Mouse (Mus musculus): ENCODE measurements around the gene Npr3. TPM values are rescaled to one million over a fixed set of nuclear protein-coding genes. Genes with fewer than 3 reads are reported as not detected.

Npr3 gene
- polyA plus RNA-seq, 1 experiment = 1.2 TPM

GRCm38 (mm10) chr15:11893969-11894368, 13.1 kb downstream of the Npr3 start:
- H3K4me2 ChIP-seq (ENCODE audit: low read depth) = no peak overlapping the region
- no peak for TF ChIP-seq MAX (IDR thresholded peaks at IDR 0.05; ENCODE audit: low read depth)
- no peak for TF ChIP-seq TCF3 (IDR thresholded peaks at IDR 0.05; ENCODE audit: insufficient read length, low read depth)
- no peak overlapping the region for H3ac ChIP-seq (ENCODE audit: control insufficient read depth, insufficient read length)
- no peaks in the 10 kb centered on the region for H3K79me2 ChIP-seq (ENCODE audit: control insufficient read depth, insufficient read depth)
- no peaks in the 10 kb centered on the region for H3K27me3 ChIP-seq (ENCODE audit: control insufficient read depth, insufficient read depth, insufficient read length)
- no peak overlapping the region for H3K4me3 ChIP-seq
- H3K36me3 ChIP-seq (ENCODE audit: control insufficient read depth, insufficient read depth) = no peaks in the 10 kb centered on the region

- H3K4me3 ChIP-seq = no peak overlapping the region
- H3ac ChIP-seq (ENCODE audit: control insufficient read depth, insufficient read length) = no peak overlapping the region
- no peak overlapping the region for H3K4me2 ChIP-seq (ENCODE audit: low read depth)
- no peaks in the 10 kb centered on the region for H3K36me3 ChIP-seq (ENCODE audit: control insufficient read depth, insufficient read depth)
- no peaks in the 10 kb centered on the region for H3K79me2 ChIP-seq (ENCODE audit: control insufficient read depth, insufficient read depth)
- no peak for TF ChIP-seq TCF3 (IDR thresholded peaks at IDR 0.05; ENCODE audit: insufficient read length, low read depth)
- peak; percentile 13 for TF ChIP-seq USF1 (IDR thresholded peaks at IDR 0.05; ENCODE audit: low read depth)
- no peak for TF ChIP-seq POLR2A (IDR thresholded peaks at IDR 0.05; ENCODE audit: insufficient read length, low read depth)
- no peak for TF ChIP-seq E2F4 (IDR thresholded peaks at IDR 0.05; ENCODE audit: insufficient read depth)
- no peak for TF ChIP-seq REST (IDR thresholded peaks at IDR 0.05; ENCODE audit: insufficient read depth, insufficient read length)
- TF ChIP-seq TCF12 (IDR thresholded peaks at IDR 0.05; ENCODE audit: insufficient read depth, poor library complexity, severe bottlenecking) = no peak
- no peaks in the 10 kb centered on the region for H3K27me3 ChIP-seq (ENCODE audit: control insufficient read depth, insufficient read depth, insufficient read length)
These were observed 15.7 kb downstream of the Npr3 start for GRCm38 (mm10) chr15:11891395-11891794.

GRCm38 (mm10) chr15:11882508-11883205, 24.4 kb downstream of the Npr3 start:
- Histone ChIP-seq H3ac (ENCODE audit: control insufficient read depth, insufficient read length) (no peak overlapping the region), H3K4me3 (no peak overlapping the region), H3K36me3 (ENCODE audit: control insufficient read depth, insufficient read depth) (no peaks in the 10 kb centered on the region), H3K27me3 (ENCODE audit: control insufficient read depth, insufficient read depth, insufficient read length) (no peaks in the 10 kb centered on the region), H3K79me2 (ENCODE audit: control insufficient read depth, insufficient read depth) (no peaks in the 10 kb centered on the region), H3K4me2 (ENCODE audit: low read depth) (no peak overlapping the region)
- TF ChIP-seq MYOG (IDR thresholded peaks at IDR 0.05; ENCODE audit: control insufficient read depth in 1 of 3, insufficient read depth in 1 of 3, insufficient read length in 2 of 3, low read depth in 2 of 3) = no peak
- no peak for TF ChIP-seq MAX (IDR thresholded peaks at IDR 0.05; ENCODE audit: low read depth)

GRCm38 (mm10) chr15:11881822-11882221, 25.3 kb downstream of the Npr3 start:
- no peak overlapping the region for H3K4me3 ChIP-seq
- no peaks in the 10 kb centered on the region for H3K27me3 ChIP-seq (ENCODE audit: control insufficient read depth, insufficient read depth, insufficient read length)
- H3K4me2 ChIP-seq (ENCODE audit: low read depth) = no peak overlapping the region
- no peaks in the 10 kb centered on the region for H3K36me3 ChIP-seq (ENCODE audit: control insufficient read depth, insufficient read depth)
- TF ChIP-seq CEBPB (IDR thresholded peaks at IDR 0.05; ENCODE audit: insufficient read depth, poor library complexity, severe bottlenecking) (no peak), TCF12 (IDR thresholded peaks at IDR 0.05; ENCODE audit: insufficient read depth, poor library complexity, severe bottlenecking) (no peak), TCF3 (IDR thresholded peaks at IDR 0.05; ENCODE audit: insufficient read length, low read depth) (no peak), POLR2AphosphoS2 (IDR thresholded peaks at IDR 0.05; ENCODE audit: insufficient read length, low read depth) (no peak), USF1 (IDR thresholded peaks at IDR 0.05; ENCODE audit: low read depth) (no peak), REST (IDR thresholded peaks at IDR 0.05; ENCODE audit: insufficient read depth, insufficient read length) (no peak), MAX (IDR thresholded peaks at IDR 0.05; ENCODE audit: low read depth) (no peak), E2F4 (IDR thresholded peaks at IDR 0.05; ENCODE audit: insufficient read depth) (no peak), MYOD1 (IDR thresholded peaks at IDR 0.05; ENCODE audit: control insufficient read depth in 1 of 3, insufficient read length in 2 of 3, low read depth in 2 of 3) (no peak), SRF (IDR thresholded peaks at IDR 0.05; ENCODE audit: control insufficient read depth, insufficient read length, low read depth) (no peak), MYOG (IDR thresholded peaks at IDR 0.05; ENCODE audit: control insufficient read depth in 1 of 3, insufficient read depth in 1 of 3, insufficient read length in 2 of 3, low read depth in 2 of 3) (no peak), POLR2A (IDR thresholded peaks at IDR 0.05; ENCODE audit: insufficient read length, low read depth) (no peak)
- no peak overlapping the region for H3ac ChIP-seq (ENCODE audit: control insufficient read depth, insufficient read length)
- no peaks in the 10 kb centered on the region for H3K79me2 ChIP-seq (ENCODE audit: control insufficient read depth, insufficient read depth)

GRCm38 (mm10) chr15:11878334-11878733, 28.8 kb downstream of the Npr3 start:
- TF ChIP-seq POLR2AphosphoS2 (IDR thresholded peaks at IDR 0.05; ENCODE audit: insufficient read length, low read depth) (no peak), MAX (IDR thresholded peaks at IDR 0.05; ENCODE audit: low read depth) (no peak), MYOD1 (IDR thresholded peaks at IDR 0.05; ENCODE audit: control insufficient read depth in 1 of 3, insufficient read length in 2 of 3, low read depth in 2 of 3) (no peak), REST (IDR thresholded peaks at IDR 0.05; ENCODE audit: insufficient read depth, insufficient read length) (no peak), TCF3 (IDR thresholded peaks at IDR 0.05; ENCODE audit: insufficient read length, low read depth) (no peak), POLR2A (IDR thresholded peaks at IDR 0.05; ENCODE audit: insufficient read length, low read depth) (no peak), CEBPB (IDR thresholded peaks at IDR 0.05; ENCODE audit: insufficient read depth, poor library complexity, severe bottlenecking) (no peak), TCF12 (IDR thresholded peaks at IDR 0.05; ENCODE audit: insufficient read depth, poor library complexity, severe bottlenecking) (no peak), MYOG (IDR thresholded peaks at IDR 0.05; ENCODE audit: control insufficient read depth in 1 of 3, insufficient read depth in 1 of 3, insufficient read length in 2 of 3, low read depth in 2 of 3) (no peak), SRF (IDR thresholded peaks at IDR 0.05; ENCODE audit: control insufficient read depth, insufficient read length, low read depth) (no peak), E2F4 (IDR thresholded peaks at IDR 0.05; ENCODE audit: insufficient read depth) (no peak), USF1 (IDR thresholded peaks at IDR 0.05; ENCODE audit: low read depth) (no peak)
- Histone ChIP-seq H3K4me2 (ENCODE audit: low read depth) (no peak overlapping the region), H3K36me3 (ENCODE audit: control insufficient read depth, insufficient read depth) (no peaks in the 10 kb centered on the region), H3K79me2 (ENCODE audit: control insufficient read depth, insufficient read depth) (no peaks in the 10 kb centered on the region), H3K27me3 (ENCODE audit: control insufficient read depth, insufficient read depth, insufficient read length) (no peaks in the 10 kb centered on the region), H3K4me3 (no peak overlapping the region), H3ac (ENCODE audit: control insufficient read depth, insufficient read length) (no peak overlapping the region)
